In genomic region chr2:28377948-28378822, GRCm38 (mm10) we compare ENCODE assay signal across 16 mouse cellular contexts.
DNase-seq lines count a peak whose midpoint lies in the region; ATAC-seq lines count a peak whose summit lies in the region.
"Had no signal": no experiment of that assay in that cellular context is flagged by ENCODE, and none has a peak within 500 bp of the region (broad histone marks: within the 10 kb centered on the region; RNA-seq: fewer than 3 reads in every experiment).

No protein-coding gene starts in this region.

- no peaks in the 10 kb centered on the region for H3K36me3 ChIP-seq in limb, embryonic 10.5 days
- H3K36me3 ChIP-seq in stomach, embryonic 15.5 days: no peaks in the 10 kb centered on the region
- H3K36me3 ChIP-seq: midbrain, embryonic 12.5 days; neural tube, embryonic 12.5 days had no signal

- peak; percentile 80 for DNase-seq in heart, adult 11 months
- no peak for DNase-seq in heart, postnatal 10 days
- peak; percentile 35 to 49 for DNase-seq in left cerebral cortex, postnatal 14 days (ENCODE audit: low spot score in 2 of 2)
- DNase-seq in left cerebral cortex, postnatal 4 days: no peak
- DNase-seq in limb, embryonic 10.5 days (ENCODE audit: low spot score): no peak
- no peak for DNase-seq in adipocyte (ENCODE audit: low spot score)
- no peak for DNase-seq in thymus, postnatal 14 days
- DNase-seq: adrenal gland, adult 2 months; heart, adult 18-20 months; kidney, postnatal 14 days; lung, adult 18-20 months; thymus, adult 2 months had no signal

- peak overlapping the region; percentile 19 for H3K4me2 ChIP-seq in stomach, embryonic 15.5 days
- H3K4me2 ChIP-seq: midbrain, embryonic 12.5 days; neural tube, embryonic 12.5 days had no signal

- H3K4me1 ChIP-seq in limb, embryonic 10.5 days: peaks cover 27% of the 10 kb centered on the region
- H3K4me1 ChIP-seq in stomach, embryonic 15.5 days: 0 out of 2 replicates have a peak, but pooled peaks cover 11% of the 10 kb centered on the region

- ATAC-seq in stomach, embryonic 15.5 days (ENCODE audit: insufficient read depth, low FRiP score, low read depth): peak; percentile 75
- ATAC-seq: hindbrain, embryonic 16.5 days had no signal

- H3K27me3 ChIP-seq in limb, embryonic 10.5 days (ENCODE audit: low read depth, poor library complexity, severe bottlenecking): 0 out of 2 replicates have a peak, but pooled peaks cover 4% of the 10 kb centered on the region
- H3K27me3 ChIP-seq in stomach, embryonic 15.5 days (replicated peaks): no peaks in the 10 kb centered on the region
- H3K27me3 ChIP-seq: midbrain, embryonic 12.5 days; neural tube, embryonic 12.5 days had no signal

- no peak overlapping the region for H3K4me3 ChIP-seq in limb, embryonic 10.5 days
- H3K4me3 ChIP-seq in stomach, embryonic 15.5 days (replicated peaks): no peak overlapping the region
- H3K4me3 ChIP-seq: midbrain, embryonic 12.5 days; neural tube, embryonic 12.5 days had no signal

- peak overlapping the region; percentile 39; the same call in 1 of the 2 replicates for H3K27ac ChIP-seq in limb, embryonic 10.5 days
- no peak overlapping the region for H3K27ac ChIP-seq in stomach, embryonic 15.5 days
- H3K27ac ChIP-seq: midbrain, embryonic 12.5 days; neural tube, embryonic 12.5 days had no signal

- intact Hi-C loops in heart, postnatal 10 days (cut with DNase I): no loop called here
- intact Hi-C loops in left cerebral cortex, postnatal 14 days (cut with DNase I): loop anchor here (2.0 kb wide), 1 partner anchor 35 kb away; no protein-coding TSS in a partner anchor
- intact Hi-C loops in left cerebral cortex, postnatal 4 days (cut with DNase I): no loop called here

- no peaks in the 10 kb centered on the region for H3K9me3 ChIP-seq in limb, embryonic 10.5 days (replicated peaks)
- no peaks in the 10 kb centered on the region for H3K9me3 ChIP-seq in stomach, embryonic 15.5 days
- H3K9me3 ChIP-seq: midbrain, embryonic 12.5 days; neural tube, embryonic 12.5 days had no signal

- 76% methylated on average over 9 of the region's 9 CpGs for WGBS in limb, embryonic 10.5 days
- 48% methylated on average over 9 of the region's 9 CpGs for WGBS in stomach, embryonic 15.5 days

- no peak overlapping the region for H3K9ac ChIP-seq in stomach, embryonic 15.5 days
- H3K9ac ChIP-seq: midbrain, embryonic 12.5 days; neural tube, embryonic 12.5 days had no signal

Comparison
In these comparisons a context has a peak if more than half of its experiments do, and no peak if none do; other contexts are left out.
1. DNase-seq: peak in heart, adult 11 months (single experiment) and left cerebral cortex, postnatal 14 days (2 of 2); none in heart, postnatal 10 days (0 of 2), left cerebral cortex, postnatal 4 days (single experiment), limb, embryonic 10.5 days (single experiment), adipocyte (single experiment) and thymus, postnatal 14 days (single experiment).